Mouse (Mus musculus): ENCODE measurements around the gene Tspan3. TPM values are rescaled to one million over a fixed set of nuclear protein-coding genes. Genes with fewer than 3 reads are reported as not detected.

Gene Tspan3
- 54.5 TPM for polyA plus RNA-seq (2017; shearing (Covaris generic))

GRCm38 (mm10) chr9:56165377-56165776, at the start of gene Tspan3:
TSS of gene Tspan3 (minus strand) at chr9:56165477.

DNA sequence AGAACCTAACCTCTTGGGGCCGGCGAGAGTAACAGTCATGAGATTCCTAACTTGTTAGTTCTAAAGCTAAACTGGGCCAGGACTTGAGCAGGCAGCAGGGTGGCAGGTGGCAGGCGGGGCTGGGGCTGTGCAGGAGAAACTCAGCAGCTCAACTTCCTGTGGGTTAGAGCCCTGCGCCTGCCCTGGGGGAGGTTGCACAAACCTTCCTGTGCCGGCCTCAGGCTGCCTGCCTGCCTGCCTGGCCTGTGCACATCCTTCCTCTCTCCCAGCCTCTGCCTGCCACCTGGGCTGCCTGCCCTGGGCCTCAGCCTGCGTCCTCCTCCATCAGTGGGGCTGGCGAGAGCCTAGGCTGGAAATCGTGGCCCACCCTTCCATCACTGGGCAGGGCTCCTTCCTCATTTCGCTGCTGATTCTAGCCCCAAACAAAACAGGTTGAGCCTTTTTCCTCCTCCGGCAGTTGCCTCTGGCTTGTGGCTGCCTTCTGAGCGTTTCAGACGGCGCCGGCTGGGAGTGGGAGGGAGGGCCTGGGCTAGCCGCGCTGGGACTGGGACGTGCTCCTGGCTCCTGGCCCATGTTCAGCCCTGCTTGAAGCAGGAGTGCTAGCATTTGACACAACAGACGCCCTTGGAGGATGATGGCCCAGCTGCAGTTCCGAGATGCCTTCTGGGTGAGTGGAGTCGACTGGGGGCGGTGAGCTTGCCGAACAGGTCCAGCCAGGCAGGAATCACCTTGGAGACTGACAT, 75.3 kb downstream of the Tspan3 start, which contains the start of gene Pstpip1:
Pstpip1 (plus strand) TSS at position 185 of the 743 bp plus-strand sequence.

Other genes starting within 250 kb of the Tspan3 start
- gene Scaper, start 227.4 kb downstream of the Tspan3 start, polyA plus RNA-seq (2017; shearing (Covaris generic)) = 26.1 TPM
- gene 4930563M21Rik, start 154.9 kb downstream of the Tspan3 start, polyA plus RNA-seq (2017; shearing (Covaris generic)) = not detected
- 14.2 TPM for gene Rcn2, start 123.6 kb downstream of the Tspan3 start, polyA plus RNA-seq (2017; shearing (Covaris generic))
- gene Pstpip1, start 75.5 kb downstream of the Tspan3 start, polyA plus RNA-seq (2017; shearing (Covaris generic)) = 169 TPM